Mouse (Mus musculus): ENCODE results near the gene Trappc12. TPM values are rescaled to one million over a fixed set of nuclear protein-coding genes. Genes with fewer than 3 reads are reported as not detected.

Trappc12 gene
- polyA plus RNA-seq (2014; fragmentation: Illumina TruSeq; extraction: RNeasy Lipid Tissue Mini Kit (QIAGEN cat#74804); ENCODE audit: low read depth, low replicate concordance), result 12.1 TPM

DNA sequence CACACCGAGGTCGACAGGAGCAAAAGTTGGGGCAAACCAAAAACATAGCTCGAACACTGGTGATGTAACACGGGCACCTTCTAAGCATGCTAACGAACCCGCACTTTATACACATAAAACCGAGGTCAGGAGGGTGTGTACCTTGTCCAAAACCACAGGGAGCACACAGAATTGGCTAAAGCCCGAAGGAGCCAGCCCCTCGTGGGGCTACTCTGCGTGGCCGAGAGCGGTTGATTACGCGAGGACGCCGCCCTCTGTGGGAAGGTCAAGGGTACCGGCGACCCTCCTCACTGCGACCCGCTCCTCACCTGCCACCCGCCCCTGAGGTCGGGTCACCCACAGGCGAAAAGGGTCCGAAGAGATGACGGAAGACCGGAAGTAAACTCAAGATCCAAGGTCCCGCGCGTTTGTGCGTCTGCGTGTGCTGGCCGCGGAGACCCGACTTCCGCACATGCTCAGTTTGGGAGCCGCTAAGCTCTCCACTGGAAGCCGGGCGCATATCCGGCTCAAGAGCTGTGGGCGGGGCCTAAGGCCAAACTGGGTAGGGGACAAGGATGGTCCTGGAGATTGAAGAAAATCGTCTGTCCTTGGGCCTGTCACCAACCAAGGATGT lies at the start of gene Trappc12:
Gene Trappc12, minus strand, starts transcription at position 452 of the 613 bp plus-strand sequence.

DNA sequence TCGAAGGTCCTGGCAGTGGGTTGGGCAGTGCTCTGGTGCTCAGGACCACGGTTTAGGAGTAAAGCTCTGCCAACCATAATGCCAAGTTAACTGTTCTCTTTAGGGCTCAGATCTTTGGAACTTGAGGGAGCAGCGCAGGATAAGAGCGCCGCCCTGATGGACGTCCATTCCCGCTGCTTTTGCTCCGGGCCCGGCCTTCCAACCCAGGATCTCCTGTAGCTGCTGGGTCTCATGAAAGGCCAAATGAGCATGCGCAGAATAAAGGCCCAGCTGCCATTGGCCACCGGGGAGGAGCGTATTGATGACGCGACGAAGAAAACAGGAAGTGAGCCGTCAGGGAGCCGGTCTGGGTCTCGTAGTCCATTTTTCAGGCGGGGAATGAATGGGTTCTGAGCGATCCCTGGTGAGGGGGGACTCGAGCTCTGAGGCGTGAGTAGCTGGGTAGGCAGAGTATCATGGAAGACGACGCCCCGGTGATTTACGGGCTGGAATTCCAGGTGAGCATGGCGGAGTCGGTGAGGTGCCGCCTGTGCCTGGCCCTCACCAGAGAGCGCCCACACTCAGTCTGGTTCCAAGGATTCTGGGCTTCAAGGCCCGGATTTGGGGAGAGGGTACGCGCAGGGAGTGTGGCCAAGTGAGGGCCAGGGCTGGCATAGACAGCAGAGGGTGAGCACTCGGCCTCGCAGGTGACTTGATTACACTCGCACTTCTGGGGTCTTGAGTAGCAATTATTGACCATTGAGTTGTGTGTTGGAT lies 1.4 kb upstream of the Trappc12 start, which contains the start of gene Eipr1:
Gene Eipr1, plus strand, starts transcription at position 296 of the 756 bp plus-strand sequence.

DNA sequence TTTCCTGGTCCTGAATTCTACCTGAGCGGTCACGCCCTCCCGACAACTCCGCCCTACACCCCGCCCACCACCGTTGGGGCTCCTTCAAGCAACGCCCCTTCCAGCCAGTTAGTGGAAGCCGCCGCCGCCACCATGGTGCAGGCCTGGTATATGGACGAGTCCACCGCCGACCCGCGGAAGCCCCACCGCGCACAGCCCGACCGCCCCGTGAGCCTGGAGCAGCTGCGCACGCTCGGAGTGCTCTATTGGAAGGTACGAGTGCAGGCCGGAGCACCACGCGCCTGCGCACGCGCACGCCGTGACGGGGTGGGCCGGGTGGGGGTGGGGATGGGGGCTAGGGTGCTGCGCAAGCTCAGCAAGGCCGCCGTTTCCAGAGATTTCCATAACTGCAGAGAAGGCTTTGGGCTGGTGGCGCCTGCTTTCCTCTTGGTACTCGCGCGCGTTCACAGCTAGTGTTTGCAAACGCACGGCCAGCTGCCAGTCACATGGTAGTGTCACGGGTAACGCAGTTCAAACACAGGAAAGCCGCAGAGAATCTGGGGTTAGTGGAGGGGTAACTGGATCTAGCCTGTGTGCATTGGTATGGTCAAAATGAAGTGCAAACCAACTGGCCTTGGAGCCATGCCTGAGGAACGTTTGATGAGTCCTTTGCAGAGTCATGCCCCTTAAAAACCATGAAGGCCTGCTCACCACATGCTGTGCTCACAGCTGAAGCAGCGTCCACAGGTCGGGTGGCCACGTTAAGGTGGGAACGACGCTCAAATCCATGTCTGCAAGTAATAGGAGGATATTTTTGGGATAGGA lies 74.9 kb downstream of the Trappc12 start, which contains the start of gene Adi1:
Gene Adi1, plus strand, starts transcription at position 111 of the 804 bp plus-strand sequence.

DNA sequence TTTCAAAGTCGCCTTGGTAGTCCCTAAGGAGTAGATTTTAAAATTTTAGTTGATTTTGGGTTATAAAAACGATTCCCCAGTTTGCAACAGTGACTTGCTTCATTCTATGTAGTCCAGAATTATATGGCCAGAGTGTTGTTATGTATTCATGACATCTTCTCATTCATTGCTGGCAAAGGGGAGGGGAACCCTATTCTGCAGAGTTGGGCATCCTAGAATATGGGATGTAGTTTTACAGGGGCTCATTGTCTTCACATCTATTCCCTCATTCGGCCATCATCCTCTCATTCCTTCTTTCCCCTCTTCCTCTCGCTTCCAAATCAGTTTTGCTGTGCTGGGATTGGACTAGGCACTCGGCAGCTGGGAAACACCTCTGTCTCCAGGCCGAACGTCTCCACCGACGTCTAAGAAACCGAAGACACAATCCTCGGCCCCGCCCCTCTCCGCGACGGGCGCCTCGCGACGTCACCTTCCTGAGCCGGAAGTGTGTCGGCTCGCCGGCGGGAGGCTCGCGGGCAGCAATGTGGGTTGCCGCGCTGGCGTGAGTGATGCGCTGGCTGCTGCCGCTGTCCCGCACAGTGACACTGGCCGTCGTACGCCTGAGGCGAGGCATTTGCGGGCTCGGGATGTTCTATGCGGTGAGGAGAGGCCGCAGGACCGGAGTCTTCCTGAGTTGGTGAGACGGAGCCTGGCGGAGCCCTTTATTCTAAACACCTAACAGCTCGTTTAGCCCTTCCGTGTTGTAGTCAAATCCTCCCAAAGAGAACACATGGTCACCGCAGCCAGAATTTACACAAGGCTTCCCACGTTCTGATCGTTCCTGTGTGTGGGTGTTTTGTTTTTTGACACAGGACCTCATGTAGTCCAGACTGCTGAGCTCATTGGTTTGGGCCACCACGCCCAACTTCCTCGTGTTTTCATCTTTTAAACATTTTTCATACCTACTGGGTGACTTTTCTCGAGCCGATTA lies 100.8 kb downstream of the Trappc12 start, which contains the start of gene Rnaseh1:
Gene Rnaseh1, plus strand, starts transcription at position 462 of the 970 bp plus-strand sequence.

Other genes with a start within 250 kb of the Trappc12 start
- not detected for gene Dcdc2c, start 198.1 kb downstream of the Trappc12 start, polyA plus RNA-seq (2014; fragmentation: Illumina TruSeq; extraction: RNeasy Lipid Tissue Mini Kit (QIAGEN cat#74804); ENCODE audit: low read depth, low replicate concordance)
- not detected for gene Allc, start 167.9 kb downstream of the Trappc12 start, polyA plus RNA-seq (2014; fragmentation: Illumina TruSeq; extraction: RNeasy Lipid Tissue Mini Kit (QIAGEN cat#74804); ENCODE audit: low read depth, low replicate concordance)
- 0.32 TPM for gene Colec11, start 127.1 kb downstream of the Trappc12 start, polyA plus RNA-seq (2014; fragmentation: Illumina TruSeq; extraction: RNeasy Lipid Tissue Mini Kit (QIAGEN cat#74804); ENCODE audit: low read depth, low replicate concordance)
- gene Rps7, start 114.5 kb downstream of the Trappc12 start, polyA plus RNA-seq (2014; fragmentation: Illumina TruSeq; extraction: RNeasy Lipid Tissue Mini Kit (QIAGEN cat#74804); ENCODE audit: low read depth, low replicate concordance), result 510 TPM
- 2.1 TPM for gene Rnaseh1, start 100.9 kb downstream of the Trappc12 start, polyA plus RNA-seq (2014; fragmentation: Illumina TruSeq; extraction: RNeasy Lipid Tissue Mini Kit (QIAGEN cat#74804); ENCODE audit: low read depth, low replicate concordance)
- gene Adi1, start 75.2 kb downstream of the Trappc12 start, polyA plus RNA-seq (2014; fragmentation: Illumina TruSeq; extraction: RNeasy Lipid Tissue Mini Kit (QIAGEN cat#74804); ENCODE audit: low read depth, low replicate concordance), result 172 TPM
- 3.0 TPM for gene Eipr1, start 1.3 kb upstream of the Trappc12 start, polyA plus RNA-seq (2014; fragmentation: Illumina TruSeq; extraction: RNeasy Lipid Tissue Mini Kit (QIAGEN cat#74804); ENCODE audit: low read depth, low replicate concordance)

Measured in kidney, adult 10 weeks (tissue).